Mouse (Mus musculus): ENCODE data around the gene Klra7.
"Not testable (repeated sequence)": the region's sequence is repeated elsewhere in the genome, so short reads cannot be mapped to it uniquely, and the experiment has no call there.

The Klra7 gene

GRCm38 (mm10) chr6:130233222-130233621 is at the start of gene Klra7:
Klra7 (minus strand) TSS chr6:130233322.
- DNase-seq, result no peak

- not testable (repeated sequence) for DNase-seq
Measured at GRCm38 (mm10) chr6:130281828-130282227, 48.7 kb upstream of the Klra7 start, which contains the start of gene Klra10. Klra10 (minus strand) TSS chr6:130281928.

- DNase-seq, result no peak
Measured at GRCm38 (mm10) chr6:130255326-130255725, 22.2 kb upstream of the Klra7 start.

- no peak for DNase-seq
Measured at GRCm38 (mm10) chr6:130237536-130237935, 4.4 kb upstream of the Klra7 start.

GRCm38 (mm10) chr6:130236635-130237034 is 3.5 kb upstream of the Klra7 start:
- no peak for DNase-seq

GRCm38 (mm10) chr6:130197453-130197852 is 35.7 kb downstream of the Klra7 start:
- DNase-seq, result not testable (repeated sequence)

DNA sequence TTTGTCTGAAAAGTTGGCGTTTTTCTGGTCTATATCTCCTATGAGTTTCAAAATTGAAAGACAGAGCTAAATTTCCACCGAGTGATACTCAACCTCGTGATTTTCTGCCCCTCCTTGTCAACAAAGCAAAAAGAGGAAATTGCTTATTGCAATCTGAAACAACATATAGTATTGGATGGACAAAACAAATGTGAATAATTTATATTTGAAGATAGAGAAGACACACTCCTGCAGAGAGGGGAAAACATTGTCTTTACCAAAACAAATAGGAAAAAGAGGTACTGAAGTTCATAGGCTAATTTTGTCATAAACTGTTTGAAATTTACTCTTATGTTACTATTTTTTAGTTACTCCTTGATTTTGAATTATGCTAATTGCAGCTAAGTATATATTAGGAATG is 40.1 kb downstream of the Klra7 start, which contains the start of gene Klra9:
TSS of gene Klra9 (minus strand) at position 101 of the 400 bp plus-strand sequence.
- not testable (repeated sequence) for DNase-seq
